Mouse (Mus musculus): Measurements from ENCODE around the gene Dennd5b.

DNA sequence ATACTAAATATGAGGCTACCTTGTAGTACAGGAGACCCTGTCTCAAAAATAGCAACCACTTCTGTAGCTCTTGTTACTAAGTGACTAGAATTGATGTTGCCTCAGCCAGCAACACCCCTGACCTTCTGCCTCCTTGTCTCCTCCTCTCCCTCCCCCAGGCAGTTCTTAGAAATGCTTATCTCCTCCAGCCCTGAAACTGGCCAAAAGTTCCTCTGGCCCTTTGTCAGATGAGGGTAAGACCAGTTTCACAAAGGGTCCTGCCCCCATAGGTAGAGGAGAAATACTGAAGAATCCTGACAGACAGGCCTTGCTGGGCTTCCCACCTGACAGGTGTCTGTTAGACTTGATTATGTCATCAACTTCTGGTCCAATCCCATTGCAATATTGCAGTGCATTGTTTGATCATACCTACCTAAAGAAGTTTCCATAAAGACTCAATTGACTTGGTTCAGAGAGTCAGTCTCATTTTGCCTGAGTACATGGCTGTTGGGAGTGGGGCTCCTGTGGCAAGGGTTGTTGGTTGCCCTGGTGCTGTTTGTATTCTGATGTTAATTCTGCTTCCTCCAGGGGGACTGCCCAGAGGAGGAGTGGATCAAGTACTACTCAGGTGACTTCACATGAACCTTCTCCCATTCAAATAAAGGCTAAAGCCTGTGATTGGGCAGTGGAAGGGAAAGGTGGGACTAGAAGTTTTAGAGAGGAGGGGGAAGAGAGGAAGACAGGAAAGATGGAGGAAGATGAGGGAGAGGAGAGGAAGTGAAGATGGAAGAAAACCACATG, 145.6 kb downstream of the Dennd5b start:
- no peak for TF ChIP-seq CTCF (IDR thresholded peaks at IDR 0.05)
- TF ChIP-seq EP300 (IDR thresholded peaks at IDR 0.05; ENCODE audit: insufficient read depth, low read depth, low read length): no peak
